Mouse (Mus musculus) brown adipose tissue, adult 24 weeks (tissue): ENCODE results near the gene Fosl2. TPM values are rescaled to one million over a fixed set of nuclear protein-coding genes. Genes with fewer than 3 reads are reported as not detected.
A peak's percentile ranks its signal among the peaks of the same experiment; 100 is the strongest.

Source experiments
- H3K27ac ChIP-seq: fragments of 200-500 bp; replicated peaks from 2 replicates; pipeline ENCODE4 v1.5.1; 2012; ENCODE audit warnings: low read depth, mild to moderate bottlenecking, low read length
- H3K4me1 ChIP-seq: fragments of 200-500 bp; 2 replicates; pipeline ENCODE4 v1.6.1; 2012; ENCODE audit warnings: low read length, mixed read lengths; ENCODE audit not compliant: control insufficient read depth, insufficient read depth, insufficient read length
- H3K4me3 ChIP-seq: fragments of 200-500 bp; 2 replicates; pipeline ENCODE4 v1.5.1; 2012; ENCODE audit warnings: low read depth, mild to moderate bottlenecking, low read length, moderate library complexity; ENCODE audit not compliant: insufficient read depth
- polyA plus RNA-seq: library from polyadenylated mRNA; stranded (reverse); fragments of >200 nt; gene quantifications from 2 replicates; pipeline ENCODE4 v1.2.4, GENCODE M21; 2012; ENCODE audit not compliant: missing spikeins, insufficient read depth, insufficient read length

The Fosl2 gene
- polyA plus RNA-seq, 1 experiment: 20.0 TPM

DNA sequence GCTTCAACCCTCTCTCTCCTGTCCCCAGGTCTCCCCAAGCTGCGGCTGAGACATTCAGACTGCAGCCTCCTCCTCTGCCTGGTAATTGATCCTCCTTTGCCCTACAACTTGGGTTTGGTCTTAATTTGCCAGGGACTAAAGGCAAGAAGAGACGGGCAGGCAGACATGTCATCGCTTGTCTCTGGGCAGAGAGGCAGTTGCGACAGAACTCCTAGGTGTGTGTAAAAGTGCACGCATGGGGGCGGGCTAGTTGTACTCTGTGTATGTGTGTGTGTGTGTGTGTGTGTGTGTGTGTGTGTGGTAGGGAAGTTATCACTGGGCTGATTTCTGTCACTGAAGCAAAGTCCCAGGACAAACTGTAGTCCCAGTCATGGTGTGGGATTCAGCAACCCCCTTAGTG lies 13.7 kb upstream of the Fosl2 start:
- Histone ChIP-seq H3K4me1 (no peaks in the 10 kb centered on the region), H3K4me3 (no peak overlapping the region), H3K27ac (no peak overlapping the region)

DNA sequence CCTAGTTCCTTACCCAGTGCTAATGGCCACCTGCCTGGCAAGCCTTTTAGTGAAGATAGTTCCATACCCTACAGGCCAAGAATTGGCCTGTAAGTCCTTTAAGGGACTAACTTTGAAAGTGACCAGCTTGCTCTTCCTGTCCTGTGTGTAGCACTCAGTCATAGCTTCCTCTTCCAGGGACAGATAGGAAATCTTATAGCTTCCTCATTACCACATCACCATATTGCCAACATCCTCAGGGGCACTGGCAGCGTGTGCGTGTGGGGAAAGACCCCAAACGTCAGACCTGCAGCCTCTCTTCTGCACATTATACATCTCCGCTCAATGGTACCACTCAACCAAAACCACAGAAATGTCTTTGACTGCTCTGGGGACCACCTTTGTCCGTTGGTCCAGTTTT lies 13.2 kb upstream of the Fosl2 start:
- H3K27ac ChIP-seq: no peak overlapping the region
- no peak overlapping the region for H3K4me3 ChIP-seq
- H3K4me1 ChIP-seq: no peaks in the 10 kb centered on the region

DNA sequence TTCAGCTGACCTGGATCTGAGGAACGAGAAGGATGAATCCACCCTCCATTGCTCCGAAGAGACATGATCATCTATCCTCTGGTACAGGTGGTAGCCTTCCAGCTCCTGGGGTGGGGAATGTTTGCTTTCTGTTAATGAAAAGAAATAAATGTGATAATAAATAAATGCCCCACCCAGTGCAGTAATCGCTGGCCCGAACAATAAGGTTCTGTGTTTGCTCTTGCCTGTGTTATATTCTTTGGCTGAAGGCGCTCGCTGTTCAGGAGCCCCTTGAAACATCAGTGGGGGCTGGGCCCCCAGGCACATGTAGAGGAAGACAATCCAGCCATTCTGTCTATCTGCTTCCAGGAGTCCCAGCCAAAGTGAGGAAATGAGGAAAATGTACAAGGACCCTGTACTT lies 10.6 kb upstream of the Fosl2 start:
- H3K4me1 ChIP-seq: no peaks in the 10 kb centered on the region
- no peak overlapping the region for H3K27ac ChIP-seq
- H3K4me3 ChIP-seq: no peak overlapping the region

DNA sequence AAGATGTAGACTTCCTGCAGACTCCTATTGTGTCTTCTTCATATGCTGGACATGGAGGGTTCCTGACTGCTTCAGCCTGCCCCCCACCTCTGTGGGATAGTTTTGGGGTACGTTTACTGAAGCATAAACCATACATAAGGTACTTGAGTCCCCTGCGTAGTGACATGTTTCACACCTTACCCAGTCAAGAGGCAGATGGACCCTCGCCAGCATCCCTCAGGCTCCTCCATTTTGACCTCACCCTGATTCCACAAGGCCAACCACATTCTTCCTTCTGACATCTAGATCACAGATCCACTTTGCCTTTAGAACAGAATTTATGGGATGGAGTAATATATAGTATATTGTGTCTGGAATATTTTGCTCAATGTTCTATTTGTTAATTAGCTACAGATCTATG lies 8.4 kb upstream of the Fosl2 start:
- Histone ChIP-seq H3K4me3 (no peak overlapping the region), H3K4me1 (no peaks in the 10 kb centered on the region), H3K27ac (no peak overlapping the region)

DNA sequence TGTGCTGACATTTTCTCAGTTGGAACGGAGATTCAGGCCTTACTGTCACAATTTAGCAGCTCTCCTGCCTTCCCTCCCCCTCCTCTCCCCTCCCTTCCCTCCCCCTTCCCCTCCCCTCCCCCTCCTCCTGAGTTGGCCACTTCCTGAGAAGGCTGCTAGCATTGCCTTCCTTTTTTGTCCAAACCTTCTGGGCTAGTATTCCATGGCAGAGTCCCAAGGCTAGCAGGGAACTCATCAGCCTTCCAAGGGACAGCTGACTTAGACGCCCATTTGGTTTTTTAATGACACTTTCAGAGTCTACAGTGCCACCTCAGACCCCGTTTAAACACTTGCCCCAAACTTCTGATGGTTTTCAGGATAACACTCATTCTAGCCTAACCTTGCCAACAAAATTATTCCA lies 7.7 kb upstream of the Fosl2 start:
- H3K4me1 ChIP-seq: no peaks in the 10 kb centered on the region

DNA sequence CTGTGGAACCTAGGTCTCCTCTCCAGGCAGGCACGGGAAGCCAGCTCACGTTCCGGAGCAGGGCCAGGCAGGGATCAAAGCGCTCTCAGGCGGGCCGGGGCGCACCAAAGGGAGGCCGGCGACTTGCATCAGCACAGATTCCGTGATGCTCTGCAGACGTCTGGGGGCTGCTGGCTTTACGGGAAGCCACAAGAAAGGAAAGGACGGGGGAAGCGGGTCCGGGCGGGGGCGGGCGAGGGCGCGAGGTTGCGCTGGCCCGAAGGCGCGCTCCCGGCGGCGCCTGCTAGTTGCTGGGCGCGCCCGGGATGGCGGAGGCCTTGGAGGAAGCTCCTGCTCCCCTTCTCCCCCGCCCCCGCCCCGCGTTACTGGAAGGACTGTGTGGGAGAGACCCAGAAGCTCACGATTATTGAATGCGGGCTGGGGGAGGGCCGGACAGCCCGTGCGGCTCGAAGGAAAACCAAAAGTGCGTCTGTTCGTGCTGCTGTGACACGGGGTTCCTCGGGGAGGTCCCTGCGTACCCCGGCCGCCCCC lies 2.6 kb upstream of the Fosl2 start:
- peaks cover 4% of the 10 kb centered on the region; the same call in 1 of the 2 replicates for H3K4me1 ChIP-seq
- peak overlapping the region; percentile 53 for H3K4me3 ChIP-seq
- peak overlapping the region; percentile 8 for H3K27ac ChIP-seq

More for the DNA sequence above, 7.7 kb upstream of the Fosl2 start:
- Histone ChIP-seq H3K4me3 (no peak overlapping the region), H3K27ac (no peak overlapping the region)

DNA sequence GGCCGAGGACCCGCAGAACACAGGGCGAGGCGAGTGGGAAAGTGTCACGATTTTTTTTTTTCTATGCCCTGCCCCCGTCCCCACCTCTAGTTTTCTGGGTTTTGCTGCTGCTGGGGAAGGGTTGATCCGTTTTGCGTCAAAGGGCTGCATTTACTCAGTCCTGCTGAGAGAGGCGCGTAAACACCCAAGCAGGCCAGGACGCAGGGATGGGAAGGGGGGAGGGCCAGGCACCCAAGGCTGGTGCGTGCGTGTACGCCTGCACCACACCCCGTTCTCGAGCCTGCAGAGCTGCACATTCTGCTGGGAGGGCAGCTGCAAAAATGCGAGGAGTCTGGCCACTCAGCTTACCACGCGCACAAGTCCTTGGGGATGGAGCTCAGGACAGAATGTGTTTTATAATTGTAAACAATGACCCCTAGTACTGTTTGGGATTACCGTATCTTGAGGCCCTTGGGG lies 2.0 kb upstream of the Fosl2 start:
- peaks cover 4% of the 10 kb centered on the region; the same call in 1 of the 2 replicates for H3K4me1 ChIP-seq
- peak overlapping the region; percentile 80 for H3K27ac ChIP-seq

DNA sequence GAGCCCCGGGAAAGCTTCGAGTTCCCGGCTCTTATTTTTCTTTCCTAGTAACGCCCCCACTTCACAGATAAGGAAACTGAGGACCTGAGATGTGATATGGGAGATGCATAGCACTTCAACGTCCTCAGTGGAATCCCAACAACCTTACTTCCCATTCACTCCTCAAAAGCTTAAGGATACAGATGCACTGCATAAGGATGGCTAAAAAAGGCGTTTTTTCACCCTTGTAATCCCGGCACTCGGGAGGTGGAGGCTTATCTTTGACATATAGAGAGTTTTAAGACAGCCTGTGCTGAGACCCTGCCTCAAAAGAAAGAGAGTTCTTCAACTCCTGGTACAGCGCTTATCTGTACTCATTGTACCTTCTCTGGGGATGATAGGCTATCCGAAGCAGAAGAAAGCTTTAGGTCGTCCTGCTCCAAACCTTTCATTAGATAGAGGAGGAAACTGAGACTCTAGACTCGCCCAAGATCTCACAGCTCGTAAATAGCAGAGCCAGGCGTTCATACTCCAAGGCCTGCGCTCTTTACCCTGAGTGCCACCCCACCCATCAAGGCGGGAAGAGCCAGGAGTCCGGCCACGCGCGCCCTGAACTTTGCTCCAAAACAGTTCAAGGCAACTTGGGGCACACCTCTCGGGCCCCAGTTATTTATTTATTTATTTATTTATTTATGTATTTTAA lies 1.4 kb upstream of the Fosl2 start:
- Histone ChIP-seq H3K4me1 (peaks cover 4% of the 10 kb centered on the region; the same call in 1 of the 2 replicates), H3K27ac (peak overlapping the region; percentile 80), H3K4me3 (peak overlapping the region; percentile 53)

More for the DNA sequence above, 2.0 kb upstream of the Fosl2 start:
- H3K4me3 ChIP-seq: peak overlapping the region; percentile 53

DNA sequence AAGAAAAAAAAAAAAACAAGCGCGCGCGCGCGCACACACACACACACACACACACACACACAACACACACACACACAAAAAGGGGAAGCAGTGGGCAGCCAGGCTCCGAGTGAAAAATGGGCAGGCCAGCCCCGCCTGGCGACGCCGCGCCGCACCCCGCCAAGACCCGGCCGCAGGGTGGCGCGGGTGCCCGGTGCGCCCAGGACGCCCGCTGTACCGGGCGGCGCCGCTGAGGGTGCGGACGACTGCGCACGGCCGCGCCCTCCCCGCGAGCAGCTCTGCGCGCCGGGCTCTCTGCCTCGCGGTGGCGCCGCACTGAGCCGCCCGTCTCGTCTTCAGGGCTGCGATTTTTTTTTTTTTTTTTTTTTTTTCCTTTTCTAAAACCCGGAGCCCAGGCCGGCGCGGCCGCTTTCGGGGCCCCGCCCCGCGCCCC lies 682 bp upstream of the Fosl2 start:
- Histone ChIP-seq H3K27ac (peak overlapping the region; percentile 91), H3K4me3 (peak overlapping the region; percentile 67), H3K4me1 (peaks cover 4% of the 10 kb centered on the region; the same call in 1 of the 2 replicates)

DNA sequence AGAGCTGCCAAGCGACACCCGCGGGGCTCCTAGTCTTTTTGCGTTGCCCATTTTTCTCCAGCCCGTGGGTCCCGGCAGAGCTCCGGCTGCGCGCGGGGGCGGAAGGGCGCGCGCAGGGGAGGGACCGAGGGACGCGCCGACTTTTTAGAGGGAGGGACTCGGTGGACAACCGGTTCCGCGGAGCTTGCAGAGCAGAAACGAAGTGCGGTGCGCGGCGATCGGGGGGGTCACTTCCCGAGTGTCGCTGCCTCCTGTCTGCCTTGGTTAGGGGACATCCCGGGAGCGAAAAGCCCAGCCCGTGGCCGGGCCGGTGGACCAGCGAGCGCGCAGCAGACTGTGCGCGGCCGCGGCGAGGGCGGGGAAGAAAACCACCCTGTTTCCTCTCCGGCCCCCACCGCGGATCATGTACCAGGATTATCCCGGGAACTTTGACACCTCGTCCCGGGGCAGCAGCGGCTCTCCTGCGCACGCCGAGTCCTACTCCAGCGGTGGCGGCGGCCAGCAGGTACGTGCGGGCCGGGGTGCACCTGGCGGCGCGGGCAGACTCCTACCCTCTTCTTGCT lies 781 bp downstream of the Fosl2 start:
- Histone ChIP-seq H3K27ac (peak overlapping the region; percentile 99), H3K4me3 (peak overlapping the region; percentile 83), H3K4me1 (peaks cover 10% of the 10 kb centered on the region)

DNA sequence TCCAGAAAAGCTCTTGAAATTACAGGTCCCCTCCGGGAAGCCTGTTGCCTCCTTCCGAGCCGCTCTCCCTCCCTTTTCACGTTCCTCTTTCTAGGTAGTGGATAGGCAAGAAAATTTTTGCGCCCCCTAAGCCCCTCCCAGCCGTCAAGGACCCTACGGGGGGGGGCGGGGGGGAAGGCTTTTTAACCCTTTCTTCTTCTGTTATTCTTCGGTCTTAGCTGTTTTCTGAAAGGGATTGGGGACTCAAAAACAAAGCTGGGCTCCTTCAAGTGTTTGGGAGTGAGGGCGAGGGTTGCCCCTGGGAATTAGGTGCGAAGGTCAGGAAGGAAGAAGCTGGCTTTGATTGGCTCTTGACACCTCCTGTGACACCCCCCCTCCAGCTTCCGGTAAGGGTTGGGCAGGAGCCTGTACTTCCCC lies 1.5 kb downstream of the Fosl2 start:
- Histone ChIP-seq H3K4me3 (peak overlapping the region; percentile 83), H3K4me1 (peaks cover 16% of the 10 kb centered on the region)

DNA sequence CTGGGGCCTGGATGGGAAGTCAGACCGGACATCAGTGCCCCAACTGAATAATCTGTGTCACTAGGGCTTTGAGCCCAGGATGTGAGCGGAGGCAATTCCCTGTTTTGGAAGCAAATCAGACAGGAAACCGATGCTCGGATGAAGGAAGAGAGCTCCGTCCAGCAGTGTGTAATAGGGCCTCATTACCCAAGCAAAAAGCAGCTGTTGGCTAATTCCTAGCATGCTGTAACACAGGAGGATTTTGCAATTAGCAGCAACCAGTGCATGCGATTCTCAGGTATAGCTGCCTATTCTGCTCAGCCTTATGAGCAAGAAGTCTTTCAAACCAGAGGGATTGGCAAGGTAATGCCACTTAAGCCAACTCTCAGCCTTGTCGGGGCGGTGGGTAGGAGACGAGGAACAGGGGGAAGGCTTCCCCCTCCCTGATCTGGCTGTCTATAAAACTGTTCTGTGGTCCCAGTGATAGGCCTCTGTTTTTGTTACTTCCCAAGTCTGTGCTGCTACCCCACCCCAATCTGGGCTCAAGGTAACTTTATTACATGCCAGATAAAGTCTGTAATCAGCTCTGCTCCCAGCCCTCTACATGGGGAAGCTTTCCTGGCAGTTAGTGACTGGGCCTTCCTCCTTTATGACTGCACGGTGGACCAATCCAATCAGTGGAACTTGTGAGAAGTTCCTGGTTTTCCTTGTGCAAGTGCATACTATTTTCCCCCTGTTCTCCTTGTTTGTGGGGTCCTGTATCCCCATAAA lies 3.0 kb downstream of the Fosl2 start:
- peaks cover 31% of the 10 kb centered on the region for H3K4me1 ChIP-seq
- H3K27ac ChIP-seq: peak overlapping the region; percentile 99
- H3K4me3 ChIP-seq: peak overlapping the region; percentile 83

More for the DNA sequence above, 1.5 kb downstream of the Fosl2 start:
- peak overlapping the region; percentile 99 for H3K27ac ChIP-seq

DNA sequence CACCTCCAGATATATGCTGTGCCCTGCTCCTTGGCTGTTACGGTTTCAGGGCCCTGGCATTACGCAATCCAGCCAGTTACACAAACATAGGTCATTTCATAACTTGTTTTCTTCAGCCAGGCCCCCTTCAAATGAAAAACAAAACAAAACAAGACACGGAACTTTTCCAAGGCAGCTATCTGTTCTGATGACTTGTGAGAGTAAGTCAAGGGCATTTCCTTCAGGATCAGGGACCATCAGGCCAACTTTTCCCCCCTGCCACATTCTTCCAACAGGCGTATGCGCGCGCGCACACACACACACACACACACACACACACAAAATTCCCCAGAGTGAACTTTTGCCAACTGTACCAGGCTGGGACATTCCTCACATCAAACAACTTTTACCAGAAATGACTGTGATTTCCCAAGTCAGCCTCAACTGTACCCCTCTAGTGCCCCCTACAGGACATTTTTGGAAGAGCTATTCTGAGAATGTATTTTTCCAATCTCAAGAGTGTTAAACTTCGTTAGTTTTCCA lies 4.0 kb downstream of the Fosl2 start:
- Histone ChIP-seq H3K4me1 (peaks cover 30% of the 10 kb centered on the region), H3K4me3 (peak overlapping the region; percentile 83), H3K27ac (peak overlapping the region; percentile 89)

DNA sequence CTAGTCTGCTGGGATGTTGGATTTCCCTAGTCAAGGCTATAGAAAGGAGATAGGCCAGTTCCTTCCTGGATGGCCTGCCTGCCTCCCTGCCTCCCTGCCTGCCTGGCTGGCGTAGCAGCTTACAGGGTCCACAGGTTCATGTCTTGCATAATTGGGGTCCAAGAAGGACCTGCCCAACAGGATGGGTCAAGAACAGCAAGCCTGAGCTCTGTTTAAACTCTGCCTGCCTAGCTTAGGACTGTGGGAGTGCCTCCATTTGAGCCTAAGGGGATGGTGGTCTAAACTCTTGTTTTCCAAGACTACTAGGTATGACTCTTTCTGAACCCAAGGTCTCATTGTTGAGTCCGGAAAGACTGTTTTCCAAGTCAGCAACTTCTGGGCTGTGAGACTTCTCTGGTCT lies 6.3 kb downstream of the Fosl2 start:
- H3K4me3 ChIP-seq: no peak overlapping the region
- no peak overlapping the region for H3K27ac ChIP-seq
- peaks cover 37% of the 10 kb centered on the region for H3K4me1 ChIP-seq

DNA sequence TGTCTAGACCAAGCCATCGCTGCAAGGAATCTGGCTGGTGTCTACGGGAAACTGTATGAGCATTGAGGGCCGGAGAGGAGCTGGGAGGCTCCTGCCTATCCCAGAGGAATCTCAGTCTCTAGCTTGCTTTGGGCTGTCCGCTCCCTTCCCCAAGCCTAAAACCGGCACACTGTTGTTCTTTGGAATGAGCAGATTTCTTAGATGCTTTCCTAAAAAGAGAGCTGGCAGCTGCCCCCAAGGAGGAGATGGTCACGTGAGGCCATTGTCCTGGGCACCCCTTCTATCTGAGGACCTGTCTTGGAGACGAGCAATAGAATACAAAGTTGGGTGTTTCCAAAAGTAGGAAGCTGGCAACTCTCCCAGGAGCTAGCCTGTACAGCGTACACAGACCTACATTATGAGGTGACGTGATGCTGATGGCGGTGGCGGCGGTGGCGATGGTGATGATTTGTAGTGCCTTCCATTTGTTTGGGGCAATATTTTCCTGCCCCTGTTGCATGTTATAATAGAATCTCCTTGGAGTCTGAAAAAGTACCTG lies 7.9 kb downstream of the Fosl2 start:
- H3K4me1 ChIP-seq: peaks cover 37% of the 10 kb centered on the region
- peak overlapping the region; percentile 8; the same call in 1 of the 2 replicates for H3K27ac ChIP-seq

More for the DNA sequence above, 7.9 kb downstream of the Fosl2 start:
- no peak overlapping the region for H3K4me3 ChIP-seq
